Mouse (Mus musculus) layer of hippocampus, postnatal 10 days (tissue): ENCODE measurements around the gene Spdef. TPM values are rescaled to one million over a fixed set of nuclear protein-coding genes. Genes with fewer than 3 reads are reported as not detected.

Source experiments
- DNase-seq, 2 experiments: peaks; one replicate each; pipeline ENCODE4 v3.0.0; 2021; ENCODE audit warnings: low spot score in 2 of 2
- long read RNA-seq: library from polyadenylated mRNA; stranded (forward); transcript quantifications from one replicate; pipeline ENCODE4 v2.0.0, GENCODE M21; 2023
- total RNA-seq, 2 experiments: library from RNA; stranded (reverse); gene quantifications; 2 replicates each; pipeline ENCODE4 v1.2.3; 2021

Spdef gene
- total RNA-seq = 1 to 10 TPM; 1.1 to 1.3 TPM
- long read RNA-seq, partial matches to known transcripts = 1 of 2 reads
- long read RNA-seq, other reads (novel, unspliced or antisense) = 1 of 2 reads

DNA sequence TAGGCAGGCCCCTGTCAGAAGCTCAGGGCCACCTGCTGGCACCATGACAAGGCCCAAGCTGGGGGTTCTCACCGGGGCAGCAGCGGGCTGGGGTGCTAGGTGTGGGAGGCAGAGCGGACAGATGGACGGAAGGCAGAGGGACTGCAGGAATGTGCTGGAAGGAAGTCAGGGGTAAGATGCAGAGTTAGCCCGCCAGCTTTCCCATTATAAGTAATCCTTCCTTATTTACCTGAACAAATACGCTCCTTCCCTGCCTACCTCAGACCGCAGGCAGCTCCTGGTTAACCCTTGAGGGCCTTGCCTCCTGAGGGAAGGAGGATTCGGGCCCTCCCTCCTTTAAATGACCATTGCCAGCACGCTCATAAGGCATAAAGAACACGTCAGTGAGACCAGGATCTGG, at the start of gene Spdef:
Gene Spdef (minus strand): TSS at position 186 of the 400 bp plus-strand sequence.
- DNase-seq = no peak

- DNase-seq = no peak
Measured at GRCm38 (mm10) chr17:27777823-27778222, 49.1 kb upstream of the Spdef start.

DNA sequence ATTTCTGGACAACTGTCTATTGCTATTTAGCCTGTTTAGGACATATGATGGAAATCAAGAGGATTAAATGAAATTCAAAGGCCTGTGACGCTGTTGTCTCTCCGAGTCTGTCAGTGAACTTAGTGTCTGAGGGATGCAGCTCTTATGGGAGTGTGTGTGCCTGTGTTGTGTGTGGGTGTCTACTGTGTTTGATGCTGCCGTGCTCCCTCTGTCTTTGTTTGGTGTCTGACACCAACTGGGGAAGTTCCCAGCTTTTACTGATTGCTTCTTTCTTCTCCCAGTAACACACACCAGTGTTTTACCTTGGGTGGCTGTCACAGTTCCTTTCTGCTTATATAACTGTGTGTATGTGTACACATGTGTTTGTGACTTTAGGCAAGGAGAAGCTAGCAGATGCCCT, 45.4 kb upstream of the Spdef start:
- DNase-seq = no peak

DNA sequence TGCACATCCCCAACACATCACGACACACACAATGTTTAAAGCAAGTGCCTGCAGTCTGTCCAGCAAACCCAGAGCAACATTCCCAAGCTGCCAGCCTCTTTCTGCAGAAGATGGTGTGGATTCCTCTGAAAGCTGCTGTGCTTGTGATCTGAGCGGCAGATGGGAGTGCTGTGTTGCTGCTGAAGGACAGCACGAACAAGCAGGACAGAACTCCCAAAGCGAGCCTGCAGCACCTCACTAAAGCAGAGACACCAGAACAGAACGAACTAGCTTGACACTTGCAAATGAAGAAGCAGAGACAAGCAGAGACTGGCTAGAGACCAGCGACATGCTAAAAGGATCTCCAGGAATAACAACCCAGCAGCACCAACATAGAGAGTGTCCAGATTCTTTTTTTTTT, 42.9 kb upstream of the Spdef start:
- no peak for DNase-seq

GRCm38 (mm10) chr17:27768817-27769542, 40.2 kb upstream of the Spdef start:
- peak; percentile 85 to 86 for DNase-seq

DNA sequence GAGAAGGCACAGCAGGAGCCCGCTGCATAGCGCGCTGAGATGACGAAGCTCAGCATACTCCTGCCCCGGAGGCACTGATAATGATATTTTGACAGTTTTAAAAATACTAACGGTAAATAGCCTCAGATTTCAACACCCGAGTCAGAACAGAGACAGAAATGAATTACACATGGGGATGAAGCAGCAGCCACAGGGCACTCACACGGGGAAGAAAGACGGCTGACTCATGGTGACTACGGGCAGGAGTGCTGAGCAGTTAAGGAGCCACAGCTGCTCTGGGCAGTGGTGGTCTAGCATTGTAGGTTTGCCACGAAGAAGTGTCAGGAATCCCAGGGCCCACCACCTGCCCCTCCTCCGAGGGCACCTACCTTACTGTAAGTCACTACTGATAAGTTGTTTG, 38.8 kb upstream of the Spdef start:
- DNase-seq = no peak

DNA sequence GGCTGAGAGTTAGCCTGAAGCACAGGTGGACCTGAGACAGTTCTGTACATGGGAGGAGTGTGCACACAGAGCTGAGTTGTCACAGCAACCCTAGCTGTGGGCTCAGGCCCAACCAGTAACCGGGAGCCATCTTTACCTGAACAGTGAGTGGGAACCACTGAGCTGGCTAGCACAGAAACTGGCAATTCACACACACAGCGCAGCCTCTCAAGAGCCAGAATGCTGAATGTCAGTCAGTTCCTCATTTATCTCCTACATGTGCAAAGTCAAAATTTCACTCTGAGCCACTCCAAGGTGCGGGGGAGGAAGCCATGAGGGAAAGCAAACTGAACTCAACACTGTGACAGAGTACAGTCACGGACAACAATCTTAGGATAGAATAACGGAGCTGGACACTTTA, 38.4 kb upstream of the Spdef start:
- DNase-seq = peak; percentile 29 to 37

DNA sequence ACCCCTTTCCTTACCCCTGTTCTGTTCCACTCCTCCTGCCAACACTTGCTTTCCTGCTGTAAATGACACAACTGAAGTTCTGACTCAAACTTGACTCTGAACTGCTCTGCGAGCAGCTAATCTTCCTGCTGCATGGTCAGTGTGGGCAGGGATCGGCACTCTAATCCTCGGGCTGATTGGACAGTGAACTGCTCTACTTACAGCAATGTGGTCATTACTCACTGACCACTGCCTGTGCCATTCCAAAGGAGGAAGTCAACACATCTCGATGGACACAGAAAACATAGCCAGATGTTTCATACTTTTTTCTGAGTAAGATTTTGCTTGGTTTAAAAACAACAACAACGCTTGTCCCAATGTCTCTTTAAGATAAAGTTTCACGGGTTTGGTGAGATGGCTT, 36.3 kb upstream of the Spdef start:
- no peak for DNase-seq

DNA sequence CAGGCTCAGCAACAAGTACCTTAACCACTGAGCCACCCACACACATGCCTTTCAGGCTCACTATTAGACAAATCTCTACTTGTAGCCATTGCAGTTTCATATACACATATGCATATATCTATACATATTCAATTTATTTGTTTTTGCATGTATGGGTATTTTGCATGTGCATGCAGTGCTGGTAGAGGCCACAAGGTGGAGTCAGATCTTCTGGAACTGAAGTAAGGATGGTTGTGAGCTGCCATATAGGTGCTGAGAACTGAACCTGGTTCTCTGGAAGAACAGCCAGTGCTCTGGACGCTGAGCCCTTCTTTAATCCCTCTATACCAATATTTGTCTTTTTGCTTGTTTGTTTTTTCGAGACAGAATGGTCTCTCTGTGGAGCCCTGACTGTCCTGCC, 35.7 kb upstream of the Spdef start:
- no peak for DNase-seq

DNA sequence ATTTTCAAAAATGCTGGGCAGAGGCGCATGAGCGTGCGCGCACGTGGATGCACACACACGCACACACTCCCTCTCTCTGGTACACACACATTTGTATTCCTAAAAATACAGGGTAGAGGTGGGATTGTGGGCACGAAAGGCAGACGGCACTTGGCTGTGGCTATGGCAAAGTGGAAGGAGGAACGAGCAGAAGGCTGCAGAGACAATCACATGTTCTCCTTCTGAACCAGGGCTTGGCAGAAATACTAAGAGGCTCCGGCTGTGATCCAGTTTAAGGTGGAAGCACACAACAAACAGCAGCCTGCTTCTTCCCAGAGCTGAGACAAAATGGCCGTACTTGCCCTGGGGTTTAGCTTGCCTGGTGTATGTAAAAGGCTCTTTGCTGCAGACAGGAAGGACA, 34.1 kb upstream of the Spdef start:
- no peak for DNase-seq

DNA sequence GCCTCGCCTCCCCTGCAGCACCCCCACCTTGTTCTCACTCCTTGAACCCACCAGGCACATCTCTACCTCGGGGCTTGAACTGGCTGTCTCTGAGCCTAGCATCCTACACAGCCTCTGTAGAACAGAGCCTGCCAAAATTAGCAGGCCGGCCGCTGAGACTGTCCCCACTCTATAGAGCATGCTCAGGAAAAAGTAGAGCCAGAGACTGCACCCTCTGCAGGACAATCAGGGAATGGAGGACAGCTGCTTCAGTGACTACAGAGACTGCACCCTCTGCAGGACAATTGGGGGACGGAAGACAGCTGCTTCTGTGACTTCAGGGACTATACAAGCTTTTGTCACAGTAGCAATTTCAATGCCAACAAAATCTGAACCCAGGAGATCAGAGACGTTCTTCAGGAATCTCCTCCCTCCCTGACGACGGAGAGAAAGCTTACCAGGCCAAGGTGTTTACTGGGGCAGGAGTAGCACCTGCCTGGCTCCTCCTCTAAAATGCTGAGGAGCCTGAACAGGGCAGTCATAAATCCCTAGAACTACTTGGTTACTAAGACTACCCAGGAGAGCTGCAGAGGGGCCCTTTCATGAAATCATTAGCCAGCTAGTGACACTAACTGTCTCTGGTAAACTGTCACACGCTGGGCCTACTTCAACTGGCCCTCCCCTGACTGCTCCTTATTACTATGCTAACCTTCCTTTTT, 33.0 kb upstream of the Spdef start:
- DNase-seq = peak; percentile 89 to 90

DNA sequence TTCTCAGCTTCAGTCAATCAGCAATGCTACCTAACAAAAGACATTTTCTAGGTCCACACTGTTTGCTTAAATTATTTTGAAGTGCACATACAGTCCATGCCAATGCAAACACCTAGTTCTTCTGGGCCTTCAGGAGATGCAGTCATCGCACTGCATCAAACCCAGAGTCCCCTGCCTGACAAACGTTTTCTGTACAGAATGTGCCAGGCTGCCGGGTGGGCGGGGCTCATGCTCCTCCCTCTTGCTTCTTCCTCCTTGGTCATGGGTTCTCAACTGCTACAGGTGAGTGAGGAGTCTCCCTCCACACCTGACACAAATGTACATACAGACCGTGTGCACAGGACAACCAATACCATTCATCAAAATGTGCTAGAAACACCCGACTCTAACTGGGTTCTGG, 31.4 kb upstream of the Spdef start:
- no peak for DNase-seq

- DNase-seq = no peak
Measured at GRCm38 (mm10) chr17:27751314-27752202, 22.8 kb upstream of the Spdef start.

DNA sequence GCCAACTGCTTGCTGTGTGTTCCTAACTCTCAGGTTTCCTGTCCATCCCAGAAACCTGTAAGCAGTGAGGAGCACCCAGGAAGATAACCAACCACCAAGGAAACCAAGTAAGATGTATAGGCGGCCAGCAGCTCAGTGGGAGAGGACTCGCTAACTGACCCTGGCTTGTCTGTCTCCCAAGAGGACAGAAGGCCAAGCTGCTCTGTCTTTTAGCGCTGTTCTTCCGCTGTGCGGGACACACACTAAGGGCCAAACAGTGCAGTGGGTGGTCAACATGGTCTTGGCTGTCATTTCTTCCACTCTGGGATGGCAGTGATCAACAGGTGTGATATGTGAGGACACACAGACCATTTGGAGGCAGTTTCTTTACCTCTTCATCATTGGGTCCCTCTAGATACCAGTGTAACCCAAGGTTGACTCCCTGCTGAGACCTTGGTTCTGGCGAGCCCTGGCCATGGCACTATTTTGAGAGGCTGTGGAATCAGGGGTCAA, 21.7 kb upstream of the Spdef start:
- no peak for DNase-seq

DNA sequence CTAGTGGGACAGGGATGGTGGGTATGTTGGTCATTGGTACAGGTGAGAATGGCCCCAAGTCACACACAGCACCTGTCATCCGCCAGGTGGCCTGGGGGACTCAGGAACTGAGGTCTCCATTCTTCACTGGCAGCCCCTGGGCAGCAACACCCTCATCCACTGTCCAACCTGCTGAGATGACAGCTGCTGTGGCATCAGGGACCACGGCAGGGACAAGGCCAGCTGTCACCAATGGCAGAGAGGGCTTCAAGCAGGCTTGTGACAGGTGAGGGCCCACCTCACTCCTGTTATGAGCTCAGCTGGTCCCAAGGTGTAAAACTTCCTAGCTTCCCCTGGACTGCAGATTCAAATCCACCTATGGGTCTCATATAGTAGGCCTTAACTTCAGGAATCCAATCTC, 19.4 kb upstream of the Spdef start:
- no peak for DNase-seq

DNA sequence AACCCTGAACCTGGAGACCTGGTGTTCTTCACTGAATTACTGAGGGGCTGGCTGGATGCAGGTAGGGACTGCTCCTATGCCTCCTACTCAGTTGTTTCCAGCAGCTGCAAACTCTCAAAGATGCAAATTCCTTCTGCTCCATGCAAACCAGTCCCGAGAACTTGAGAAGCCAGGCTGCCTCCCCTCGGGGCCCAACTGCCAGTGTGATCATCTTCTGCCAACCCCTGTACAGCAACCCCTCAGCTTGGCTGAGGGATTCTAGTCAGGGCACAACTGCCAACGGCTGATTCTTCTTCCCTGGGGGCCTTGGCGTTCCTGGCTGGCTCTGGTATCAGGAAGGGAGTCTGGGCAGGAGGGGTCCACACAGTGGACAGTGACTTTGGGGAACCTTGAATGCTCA, 17.7 kb upstream of the Spdef start:
- DNase-seq = no peak

DNA sequence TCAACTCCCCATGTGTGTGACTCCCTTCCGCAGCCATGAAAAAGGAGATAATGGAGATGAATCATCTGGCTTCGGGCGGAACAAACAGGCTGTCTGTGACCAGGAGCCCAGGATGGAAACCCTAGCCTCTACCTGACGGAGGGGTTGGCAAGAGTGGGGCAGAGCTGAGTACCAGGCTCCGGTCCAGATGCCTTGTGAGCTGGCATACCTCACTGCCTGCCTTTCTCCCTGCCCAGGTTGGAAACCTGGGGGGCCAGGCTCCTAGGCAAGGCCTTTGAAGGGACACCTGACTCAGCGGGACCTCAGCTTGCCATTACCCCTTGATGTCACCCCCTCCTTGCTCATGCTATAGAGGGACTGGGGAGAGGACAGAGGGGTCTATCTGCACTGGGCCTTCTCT, 12.2 kb upstream of the Spdef start:
- DNase-seq = no peak

DNA sequence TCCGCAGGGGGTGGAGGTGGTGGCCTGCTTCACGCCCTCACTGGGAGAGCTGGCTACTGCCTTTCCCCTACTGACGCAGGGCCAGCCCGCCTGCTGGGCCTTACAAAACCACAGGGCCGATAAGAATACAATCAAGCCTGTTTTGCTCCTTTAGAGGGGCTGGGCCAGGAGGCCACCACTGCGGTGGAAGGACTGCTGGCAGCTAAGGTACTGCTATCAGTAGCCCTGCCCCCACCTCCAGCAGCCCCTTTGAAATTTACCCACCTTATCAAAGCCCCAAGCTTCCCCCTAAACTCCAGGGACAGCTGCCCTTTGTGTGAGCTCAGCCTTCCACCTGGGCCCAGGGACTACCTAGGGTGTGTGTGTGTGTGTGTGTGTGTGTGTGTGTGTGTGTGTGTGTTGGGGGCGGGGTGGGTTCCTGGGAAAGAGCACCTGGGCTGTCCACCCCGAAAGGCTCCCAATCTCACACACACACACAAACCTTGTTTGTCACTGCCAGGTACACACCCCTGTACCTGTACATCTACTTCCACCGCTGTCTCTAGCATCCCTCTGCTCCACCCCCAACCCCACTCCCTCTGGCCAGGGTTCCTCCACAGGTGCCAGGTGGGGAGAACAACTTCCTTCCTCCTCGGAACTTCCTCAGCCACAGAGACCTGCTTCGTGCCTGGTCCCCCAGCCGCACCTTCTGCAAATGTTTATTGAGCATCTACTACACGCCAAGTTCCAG, 5.8 kb upstream of the Spdef start:
- DNase-seq = no peak

GRCm38 (mm10) chr17:27732694-27733093, 3.9 kb upstream of the Spdef start:
- no peak for DNase-seq

DNA sequence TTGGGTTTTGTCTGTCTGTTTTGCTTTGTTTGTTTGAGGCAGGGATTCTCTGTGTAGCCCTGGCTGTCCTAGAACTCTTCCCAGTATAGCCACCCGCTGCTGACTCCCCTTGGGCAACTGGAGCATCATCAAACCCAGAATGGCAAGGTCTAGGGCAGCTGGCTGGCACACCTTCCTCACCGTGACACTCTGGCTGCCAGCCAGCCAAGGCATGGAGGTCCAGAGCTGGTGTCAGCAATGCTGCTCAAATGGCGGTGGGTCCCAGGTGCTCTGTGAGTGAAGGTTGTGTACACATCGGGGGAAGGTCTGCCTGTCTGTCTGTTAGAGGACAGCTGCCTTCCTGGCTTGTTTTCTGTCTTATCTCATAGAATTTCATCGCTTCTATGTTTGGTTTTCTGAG, 3.4 kb upstream of the Spdef start:
- no peak for DNase-seq

GRCm38 (mm10) chr17:27726527-27726926, 2.2 kb downstream of the Spdef start:
- DNase-seq = no peak
